Mouse (Mus musculus) neural tube, embryonic 14.5 days (tissue): ENCODE data around the gene Tigd3. TPM values are rescaled to one million over a fixed set of nuclear protein-coding genes. Genes with fewer than 3 reads are reported as not detected.

Source experiments
- ATAC-seq: fragments of 200-750 bp; cut with Nextera tagmentation; 2 replicates; pipeline ENCODE4 v1.8.0; 2017; ENCODE audit warnings: low read depth, mild to moderate bottlenecking, moderate TSS enrichment, moderate library complexity
- H3K27ac ChIP-seq: fragments of 300-500 bp; sonication (generic); 2 replicates; pipeline ENCODE4 v1.5.1; 2014; ENCODE audit warnings: low read depth, mild to moderate bottlenecking, control low read depth, low read length, moderate library complexity, mixed read lengths
- H3K27me3 ChIP-seq: fragments of 300-500 bp; sonication (generic); 2 replicates; pipeline ENCODE4 v1.6.1; 2014; ENCODE audit warnings: low read length; ENCODE audit not compliant: control insufficient read depth, insufficient read depth
- H3K36me3 ChIP-seq: fragments of 300-500 bp; sonication (generic); 2 replicates; pipeline ENCODE4 v1.6.1; 2014; ENCODE audit warnings: low read length, mixed read lengths; ENCODE audit not compliant: control insufficient read depth, insufficient read depth
- H3K4me1 ChIP-seq: fragments of 300-500 bp; sonication (generic); 2 replicates; pipeline ENCODE4 v1.6.1; 2014; ENCODE audit warnings: low read length; ENCODE audit not compliant: control insufficient read depth, insufficient read depth
- H3K4me2 ChIP-seq: fragments of 300-500 bp; sonication (generic); 2 replicates; pipeline ENCODE4 v1.6.1; 2014; ENCODE audit warnings: mild to moderate bottlenecking, low read depth, low read length, control low read depth
- H3K4me3 ChIP-seq: fragments of 300-500 bp; sonication (generic); 2 replicates; pipeline ENCODE4 v1.5.1; 2014; ENCODE audit warnings: low read depth, low read length, control low read depth, mixed read lengths
- H3K9ac ChIP-seq: fragments of 300-500 bp; sonication (generic); replicated peaks from 2 replicates; pipeline ENCODE4 v1.6.1; 2014; ENCODE audit warnings: low read depth, mild to moderate bottlenecking, control low read depth, low read length, mixed read lengths
- H3K9me3 ChIP-seq: fragments of 300-500 bp; sonication (generic); 2 replicates; pipeline ENCODE4 v1.6.1; 2016; ENCODE audit warnings: low read length; ENCODE audit not compliant: control insufficient read depth
- WGBS: fragments of 180-500 bp; shearing (Covaris S2); extraction: QIAGEN DNeasy Blood & Tissue Kit; methylation state at CpG from one replicate; pipeline ENCODE4 v1.1.7; 2014; 5-methylcytosine and 5-hydroxymethylcytosine counted together
- polyA plus RNA-seq: library from polyadenylated mRNA; unstranded; fragments of >200 nt; fragmentation: Nextera tagmentation; extraction: Ambion mirVana; gene quantifications from 2 replicates; pipeline ENCODE4 v1.2.1, GENCODE M21; 2014

Gene Tigd3
- 11.4 and 12.8 TPM in 2 replicates for polyA plus RNA-seq

DNA sequence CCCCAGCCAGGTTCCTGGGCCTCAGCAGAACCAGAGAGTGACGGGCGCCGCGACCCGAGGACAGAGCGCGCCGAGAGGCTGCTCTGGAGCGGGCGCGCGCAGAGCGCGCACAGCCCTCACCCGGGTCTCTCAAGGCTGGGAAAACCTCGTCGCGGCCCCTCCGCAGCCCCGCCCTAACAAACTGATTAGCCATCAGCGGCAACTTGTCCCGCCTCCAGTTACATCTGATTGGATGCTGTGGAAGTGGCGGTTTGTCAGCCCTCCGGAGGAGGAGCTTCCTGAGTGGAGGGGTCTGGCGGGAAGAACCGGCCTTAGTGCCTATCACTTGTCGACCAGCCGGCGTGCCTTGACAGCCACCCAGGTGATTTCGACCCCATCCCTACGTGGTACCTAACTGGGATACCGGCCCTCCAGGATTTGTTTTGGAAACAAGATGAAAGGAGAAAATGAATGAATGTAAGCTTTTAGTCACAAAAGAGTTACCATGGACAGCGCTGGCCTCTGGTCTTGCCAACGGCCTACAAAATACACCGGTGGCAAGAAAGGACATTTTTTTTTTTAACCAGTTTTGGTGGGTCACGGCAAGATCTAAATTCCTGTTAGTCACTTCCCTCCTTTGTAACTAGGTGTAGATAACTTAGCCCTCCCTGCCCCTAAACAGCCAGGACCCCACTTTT lies at the start of gene Tigd3:
Gene Tigd3 (minus strand): TSS at position 148 of the 677 bp plus-strand sequence.
- Histone ChIP-seq H3K4me3 (peak within 1 kb of the TSS; percentile 73), H3K27me3 (no peaks in the 10 kb centered on the region), H3K9me3 (no peaks in the 10 kb centered on the region), H3K4me2 (peak within 1 kb of the TSS; percentile 90), H3K4me1 (peaks cover 18% of the 10 kb centered on the region), H3K27ac (peak within 1 kb of the TSS; percentile 82), H3K36me3 (peaks cover 11% of the 10 kb centered on the region), H3K9ac (peak within 1 kb of the TSS; percentile 87)
- ATAC-seq = peak; percentile 97
- 5% methylated on average over 32 of the region's 36 CpGs for WGBS

DNA sequence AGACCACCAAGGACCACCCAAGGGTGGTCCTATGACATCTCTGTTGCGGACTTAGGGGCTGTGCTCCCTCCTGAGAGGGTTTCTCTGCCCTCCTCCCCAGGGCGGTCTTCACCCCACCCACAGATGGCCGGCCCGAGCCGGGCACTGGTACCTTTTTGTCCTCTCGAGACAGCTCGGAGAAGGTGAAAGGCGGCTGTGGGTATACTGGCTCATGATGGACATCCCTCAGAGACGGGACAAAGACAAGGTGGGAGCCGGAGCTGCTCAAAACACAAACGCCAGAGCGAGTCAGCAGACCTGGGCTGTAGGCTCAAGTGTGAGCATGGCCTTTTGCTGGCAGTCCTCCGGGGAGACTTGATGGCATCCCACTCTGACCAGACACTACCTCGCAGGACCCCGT lies 49.5 kb upstream of the Tigd3 start:
- no peak for ATAC-seq
- 91% methylated on average over 15 of the region's 15 CpGs for WGBS
- Histone ChIP-seq H3K4me3 (no peak overlapping the region), H3K9ac (no peak overlapping the region), H3K4me2 (no peak overlapping the region), H3K36me3 (no peaks in the 10 kb centered on the region), H3K4me1 (no peaks in the 10 kb centered on the region), H3K27ac (no peak overlapping the region), H3K27me3 (no peaks in the 10 kb centered on the region), H3K9me3 (no peaks in the 10 kb centered on the region)

DNA sequence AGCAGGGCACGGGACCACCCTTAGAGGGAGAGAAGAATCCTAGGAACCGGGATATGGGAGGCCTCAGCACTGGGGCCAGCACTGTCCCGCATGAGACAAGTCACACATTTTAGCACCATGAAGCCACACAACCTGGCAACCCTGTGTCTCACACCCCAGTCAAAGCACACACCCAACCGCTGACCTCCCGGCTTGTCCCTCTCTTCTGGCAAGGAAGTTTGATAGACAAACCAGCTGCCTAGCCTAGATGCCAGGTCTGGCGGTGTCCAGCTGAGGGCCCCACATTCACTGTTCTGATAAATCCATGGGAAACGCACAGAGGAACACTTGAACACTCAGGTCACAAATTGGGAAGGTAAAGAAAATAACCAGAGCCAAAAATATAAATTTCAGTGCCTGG lies 48.6 kb upstream of the Tigd3 start:
- no peaks in the 10 kb centered on the region for H3K36me3 ChIP-seq
- H3K9ac ChIP-seq = no peak overlapping the region
- H3K4me1 ChIP-seq = peaks cover 2% of the 10 kb centered on the region; the same call in 1 of the 2 replicates
- 95% methylated on average over 7 of the region's 7 CpGs for WGBS
- H3K4me3 ChIP-seq = no peak overlapping the region
- no peak overlapping the region for H3K4me2 ChIP-seq
- no peaks in the 10 kb centered on the region for H3K27me3 ChIP-seq
- no peaks in the 10 kb centered on the region for H3K9me3 ChIP-seq
- no peak for ATAC-seq
- no peak overlapping the region for H3K27ac ChIP-seq

DNA sequence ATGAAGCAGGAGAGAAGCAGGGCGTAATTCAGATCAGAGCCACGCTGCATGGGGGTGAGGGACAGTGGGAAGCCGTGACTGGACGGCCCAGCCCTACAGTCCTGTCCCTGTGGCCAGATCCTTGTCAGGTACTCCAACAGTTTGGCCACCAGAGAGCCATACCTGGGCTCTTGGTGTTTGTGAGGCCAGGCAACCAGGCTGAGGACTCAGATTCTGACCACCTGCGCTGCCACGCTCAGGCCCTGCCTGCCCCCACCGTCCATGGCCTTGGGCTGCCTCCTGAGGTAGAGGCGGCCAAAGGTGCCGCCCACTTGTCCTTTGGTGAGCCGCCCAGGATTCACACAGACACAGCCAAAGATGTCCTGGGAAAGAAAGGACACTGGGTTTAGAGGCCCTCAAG lies 46.7 kb upstream of the Tigd3 start:
- no peak for ATAC-seq
- Histone ChIP-seq H3K27me3 (no peaks in the 10 kb centered on the region), H3K27ac (0 out of 2 replicates have a peak overlapping the region, but pooled peaks have one; percentile 28), H3K4me3 (no peak overlapping the region), H3K9me3 (no peaks in the 10 kb centered on the region), H3K4me1 (peaks cover 2% of the 10 kb centered on the region; the same call in 1 of the 2 replicates), H3K9ac (no peak overlapping the region), H3K36me3 (no peaks in the 10 kb centered on the region), H3K4me2 (no peak overlapping the region)
- 94% methylated on average over 10 of the region's 10 CpGs for WGBS

DNA sequence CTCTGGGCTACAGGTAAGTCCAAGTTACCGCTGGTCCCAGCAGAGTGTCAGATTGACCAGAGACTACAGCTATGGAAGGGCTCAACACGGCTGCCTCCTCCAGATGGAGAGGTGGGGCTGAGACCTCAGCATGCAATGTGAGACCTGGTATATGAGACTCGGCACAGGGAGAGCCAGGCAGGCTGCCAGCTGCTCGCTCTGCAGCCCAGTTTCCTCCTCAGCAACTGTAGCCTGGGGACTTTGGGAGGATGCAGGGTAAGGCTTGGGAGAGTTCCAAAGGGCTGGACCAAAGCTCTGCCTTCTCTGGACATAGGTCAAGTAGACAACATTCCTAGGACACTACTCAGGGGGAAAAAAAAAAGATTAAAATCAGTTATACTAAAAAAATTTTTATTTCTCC lies 46.2 kb upstream of the Tigd3 start:
- ATAC-seq = no peak
- no peak overlapping the region for H3K4me3 ChIP-seq
- WGBS = 62% methylated on average over 4 of the region's 4 CpGs
- H3K4me2 ChIP-seq = no peak overlapping the region
- no peaks in the 10 kb centered on the region for H3K36me3 ChIP-seq
- no peaks in the 10 kb centered on the region for H3K27me3 ChIP-seq
- no peaks in the 10 kb centered on the region for H3K9me3 ChIP-seq
- H3K27ac ChIP-seq = peak overlapping the region; percentile 18; the same call in 1 of the 2 replicates
- H3K4me1 ChIP-seq = peaks cover 2% of the 10 kb centered on the region; the same call in 1 of the 2 replicates
- H3K9ac ChIP-seq = no peak overlapping the region

DNA sequence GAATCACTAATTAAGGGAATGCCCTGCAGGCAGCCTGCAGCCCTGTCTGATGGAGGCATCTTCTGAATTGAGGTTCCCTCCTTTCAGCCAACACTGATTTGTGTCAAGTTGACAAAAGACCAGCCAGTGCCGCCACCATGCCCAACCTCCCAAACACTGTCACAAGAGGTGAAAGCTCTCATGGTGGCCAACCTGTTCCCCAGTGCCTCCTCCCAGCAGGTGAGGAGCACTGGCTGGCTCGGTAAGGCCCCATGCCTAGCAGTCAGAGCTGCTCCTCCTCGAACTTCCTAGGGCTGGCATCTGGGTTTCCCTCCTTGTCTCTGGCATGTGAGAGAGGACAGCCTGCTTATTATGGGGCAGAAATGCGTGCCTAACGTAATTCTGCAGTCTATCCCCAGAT lies 45.8 kb upstream of the Tigd3 start:
- H3K36me3 ChIP-seq = no peaks in the 10 kb centered on the region
- ATAC-seq = no peak
- peaks cover 2% of the 10 kb centered on the region; the same call in 1 of the 2 replicates for H3K4me1 ChIP-seq
- H3K9me3 ChIP-seq = no peaks in the 10 kb centered on the region
- H3K9ac ChIP-seq = no peak overlapping the region
- WGBS = 70% methylated on average over 5 of the region's 5 CpGs
- no peak overlapping the region for H3K4me3 ChIP-seq
- H3K27ac ChIP-seq = peak overlapping the region; percentile 18; the same call in 1 of the 2 replicates
- H3K27me3 ChIP-seq = no peaks in the 10 kb centered on the region
- no peak overlapping the region for H3K4me2 ChIP-seq

DNA sequence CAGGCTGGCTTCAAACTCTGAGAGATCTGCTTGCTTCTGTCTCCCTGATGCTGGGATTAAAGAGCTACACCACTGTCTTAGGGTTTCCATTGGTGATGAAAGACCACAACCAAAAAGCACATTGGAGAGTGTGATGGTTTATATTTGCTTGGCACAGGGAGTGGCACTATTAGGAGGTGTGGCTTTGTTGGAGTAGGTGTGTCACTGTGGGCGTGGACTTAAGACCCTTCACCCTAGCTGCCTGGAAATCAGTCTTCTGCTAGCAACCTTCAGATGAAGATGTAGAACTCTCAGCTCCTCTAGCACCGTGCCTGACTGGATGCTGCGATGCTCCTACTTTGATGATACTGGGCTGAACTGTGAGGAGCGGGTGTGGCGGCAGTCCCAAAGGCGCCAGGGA lies 44.6 kb upstream of the Tigd3 start:
- Histone ChIP-seq H3K36me3 (no peaks in the 10 kb centered on the region), H3K9ac (no peak overlapping the region), H3K4me2 (no peak overlapping the region), H3K27me3 (no peaks in the 10 kb centered on the region), H3K4me1 (peaks cover 2% of the 10 kb centered on the region; the same call in 1 of the 2 replicates), H3K27ac (peak overlapping the region; percentile 55; the same call in 1 of the 2 replicates), H3K9me3 (no peaks in the 10 kb centered on the region), H3K4me3 (no peak overlapping the region)
- no peak for ATAC-seq
- WGBS = 88% methylated on average over 6 of the region's 6 CpGs

DNA sequence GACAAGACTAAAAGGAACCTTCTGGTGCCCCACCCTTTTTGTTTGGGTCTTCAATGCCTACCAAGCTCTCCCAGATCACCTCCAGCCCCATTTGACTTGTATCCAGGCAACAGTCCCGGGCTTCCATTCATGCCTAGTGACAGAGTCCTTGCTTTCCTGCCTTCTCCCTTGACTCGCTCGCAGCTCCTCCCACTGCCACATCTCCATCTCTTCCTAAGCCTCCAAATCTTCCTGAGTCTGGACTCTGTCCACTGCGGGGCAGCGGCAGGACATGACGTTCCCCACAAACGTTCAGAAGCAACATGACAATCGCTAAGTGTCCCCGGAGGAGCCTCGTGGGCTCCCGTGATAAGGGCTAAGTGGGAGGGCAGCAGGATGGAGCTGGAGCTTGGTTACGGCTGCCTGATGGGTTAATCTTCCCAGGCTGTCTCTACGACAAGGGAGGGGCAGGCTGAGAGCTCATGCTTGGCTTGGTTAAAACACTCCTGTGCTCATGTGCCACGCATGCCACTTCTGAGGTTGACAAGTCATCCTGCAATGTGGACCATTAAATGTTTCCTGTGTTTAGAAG lies 44.0 kb upstream of the Tigd3 start:
- Histone ChIP-seq H3K27me3 (no peaks in the 10 kb centered on the region), H3K36me3 (no peaks in the 10 kb centered on the region), H3K27ac (peak overlapping the region; percentile 55), H3K4me3 (no peak overlapping the region), H3K9ac (no peak overlapping the region), H3K4me2 (peak overlapping the region; percentile 26), H3K9me3 (no peaks in the 10 kb centered on the region), H3K4me1 (peaks cover 2% of the 10 kb centered on the region; the same call in 1 of the 2 replicates)
- peak; percentile 34 for ATAC-seq
- whole genome bisulfite sequencing = 27% methylated on average over 14 of the region's 14 CpGs
